Mouse (Mus musculus): ENCODE results near the gene Rfx6. TPM values are rescaled to one million over a fixed set of nuclear protein-coding genes. Genes with fewer than 3 reads are reported as not detected.
A peak's percentile ranks its signal among the peaks of the same experiment; 100 is the strongest.

Rfx6 gene
- not detected in 2 replicates for polyA plus RNA-seq (2016; fragmentation: Nextera tagmentation; extraction: Ambion mirVana)

DNA sequence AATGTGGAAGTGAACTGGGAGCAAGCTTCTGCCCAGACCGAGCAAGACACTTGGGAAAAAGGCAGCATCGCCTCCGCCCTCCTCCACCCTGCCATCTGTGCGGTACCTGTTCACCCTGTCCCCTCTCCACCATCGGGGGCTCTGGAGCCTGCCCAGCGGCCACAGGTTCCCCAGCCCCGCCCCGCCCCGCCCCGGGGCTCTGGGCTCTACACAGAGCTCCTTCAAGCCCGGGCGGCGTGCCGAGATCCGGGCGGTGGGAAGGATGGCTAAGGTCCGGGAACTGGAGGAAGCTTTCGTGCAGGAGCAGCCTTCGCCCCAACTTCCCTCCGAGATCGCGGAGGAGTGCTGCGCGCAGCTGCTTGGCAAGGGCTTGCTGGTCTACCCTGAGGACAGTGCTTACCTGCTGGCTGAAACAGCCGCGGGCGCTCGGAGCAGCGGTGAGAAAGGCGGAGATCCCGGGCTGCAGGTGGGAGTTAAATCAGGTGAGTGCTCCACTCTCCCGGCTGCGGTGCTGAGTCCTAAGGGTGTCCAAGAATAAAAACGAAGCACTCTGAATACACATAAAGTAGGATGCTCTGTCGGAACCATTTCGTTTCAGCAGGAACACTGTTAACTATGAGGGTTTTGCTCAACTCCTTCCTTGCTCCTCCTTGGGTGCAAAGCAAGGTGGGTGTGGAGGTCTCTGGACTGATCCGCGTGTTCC, at the start of gene Rfx6:
Rfx6 (plus strand) TSS at position 209 of the 703 bp plus-strand sequence.
- peaks cover 31% of the 10 kb centered on the region for H3K27me3 ChIP-seq
- WGBS = under 1% methylated on average over 38 of the region's 38 CpGs
- H3K4me2 ChIP-seq (replicated peaks) = peak within 1 kb of the TSS; percentile 95
- ATAC-seq (ENCODE audit: low FRiP score) = peak; percentile 84
- peak within 1 kb of the TSS; percentile 54 for H3K9ac ChIP-seq
- no peak within 1 kb of the TSS for H3K27ac ChIP-seq
- no peaks in the 10 kb centered on the region for H3K36me3 ChIP-seq
- peak within 1 kb of the TSS; percentile 44 for H3K4me3 ChIP-seq
- peaks cover 10% of the 10 kb centered on the region for H3K4me1 ChIP-seq
- no peaks in the 10 kb centered on the region for H3K9me3 ChIP-seq (replicated peaks)

GRCm38 (mm10) chr10:51631411-51632136, 46.0 kb upstream of the Rfx6 start, which contains the start of gene Gprc6a:
Gene Gprc6a, minus strand, starts transcription at chr10:51631461.
- Histone ChIP-seq H3K4me3 (no peak within 1 kb of the TSS), H3K4me2 (replicated peaks) (no peak within 1 kb of the TSS), H3K9me3 (replicated peaks) (no peaks in the 10 kb centered on the region), H3K9ac (no peak within 1 kb of the TSS), H3K4me1 (no peaks in the 10 kb centered on the region), H3K27me3 (no peaks in the 10 kb centered on the region), H3K36me3 (no peaks in the 10 kb centered on the region), H3K27ac (no peak within 1 kb of the TSS)
- 81% methylated on average over 8 of the region's 8 CpGs for WGBS
- ATAC-seq (ENCODE audit: low FRiP score) = no peak

GRCm38 (mm10) chr10:51649506-51650221, 27.9 kb upstream of the Rfx6 start:
- no peaks in the 10 kb centered on the region for H3K36me3 ChIP-seq

DNA sequence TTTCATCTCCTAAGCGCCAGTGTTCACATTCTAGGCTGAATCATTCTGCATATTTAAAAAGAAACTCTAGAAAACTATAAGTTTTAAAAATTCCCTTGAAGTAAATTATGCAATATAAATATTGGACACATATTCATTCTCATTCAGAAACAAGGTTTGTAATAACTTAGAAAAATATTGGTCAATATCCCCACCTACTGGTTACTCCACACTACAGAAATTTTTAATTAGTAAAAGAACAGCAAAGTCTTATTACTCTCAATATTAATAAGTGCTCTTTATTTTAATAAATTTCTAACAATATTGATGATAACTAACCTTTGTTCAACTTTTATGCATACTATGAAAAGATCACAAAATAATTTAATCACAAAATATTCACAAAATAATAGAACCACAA, 20.2 kb upstream of the Rfx6 start:
- Histone ChIP-seq H3K4me1 (no peaks in the 10 kb centered on the region), H3K9ac (no peak overlapping the region), H3K27ac (no peak overlapping the region), H3K4me2 (replicated peaks) (no peak overlapping the region), H3K4me3 (no peak overlapping the region), H3K27me3 (no peaks in the 10 kb centered on the region), H3K36me3 (no peaks in the 10 kb centered on the region), H3K9me3 (replicated peaks) (no peaks in the 10 kb centered on the region)
- 73% methylated on average over 1 of the region's 1 CpGs for whole genome bisulfite sequencing
- ATAC-seq (ENCODE audit: low FRiP score) = no peak

More at GRCm38 (mm10) chr10:51649506-51650221, 27.9 kb upstream of the Rfx6 start:
- Histone ChIP-seq H3K9ac (no peak overlapping the region), H3K27ac (no peak overlapping the region), H3K27me3 (no peaks in the 10 kb centered on the region), H3K4me1 (no peaks in the 10 kb centered on the region), H3K4me3 (no peak overlapping the region), H3K9me3 (replicated peaks) (no peaks in the 10 kb centered on the region), H3K4me2 (replicated peaks) (no peak overlapping the region)
- ATAC-seq (ENCODE audit: low FRiP score) = no peak
- WGBS = 62% methylated on average over 3 of the region's 3 CpGs

DNA sequence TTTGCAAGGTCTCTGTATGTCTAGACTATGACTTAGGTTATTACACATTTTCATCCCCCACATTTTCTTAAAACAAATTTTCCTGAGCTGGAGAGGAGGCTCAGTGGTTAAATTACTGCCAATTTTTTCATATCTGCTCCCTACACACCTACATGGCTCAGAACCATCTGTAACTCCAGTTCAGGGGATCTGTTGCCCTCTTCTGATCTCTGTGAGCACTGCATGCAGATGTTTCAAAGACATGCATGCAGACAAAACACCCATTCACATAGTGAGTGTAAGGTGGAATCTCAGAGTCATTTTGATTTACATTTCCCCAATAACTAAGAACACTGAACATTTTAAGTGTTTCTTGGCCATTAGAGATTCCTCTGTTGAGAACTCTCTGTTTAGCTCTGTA, 8.2 kb upstream of the Rfx6 start:
- Histone ChIP-seq H3K4me2 (replicated peaks) (no peak overlapping the region), H3K27ac (no peak overlapping the region), H3K9ac (no peak overlapping the region), H3K4me3 (no peak overlapping the region), H3K9me3 (replicated peaks) (no peaks in the 10 kb centered on the region), H3K36me3 (no peaks in the 10 kb centered on the region), H3K27me3 (no peaks in the 10 kb centered on the region), H3K4me1 (no peaks in the 10 kb centered on the region)
- ATAC-seq (ENCODE audit: low FRiP score) = no peak

GRCm38 (mm10) chr10:51671583-51671982, 6.0 kb upstream of the Rfx6 start:
- Histone ChIP-seq H3K27me3 (peaks cover 10% of the 10 kb centered on the region), H3K4me1 (no peaks in the 10 kb centered on the region), H3K4me2 (replicated peaks) (no peak overlapping the region), H3K27ac (no peak overlapping the region), H3K9ac (no peak overlapping the region), H3K36me3 (no peaks in the 10 kb centered on the region), H3K9me3 (replicated peaks) (no peaks in the 10 kb centered on the region), H3K4me3 (no peak overlapping the region)
- no peak for ATAC-seq (ENCODE audit: low FRiP score)
- 87% methylated on average over 4 of the region's 4 CpGs for WGBS

DNA sequence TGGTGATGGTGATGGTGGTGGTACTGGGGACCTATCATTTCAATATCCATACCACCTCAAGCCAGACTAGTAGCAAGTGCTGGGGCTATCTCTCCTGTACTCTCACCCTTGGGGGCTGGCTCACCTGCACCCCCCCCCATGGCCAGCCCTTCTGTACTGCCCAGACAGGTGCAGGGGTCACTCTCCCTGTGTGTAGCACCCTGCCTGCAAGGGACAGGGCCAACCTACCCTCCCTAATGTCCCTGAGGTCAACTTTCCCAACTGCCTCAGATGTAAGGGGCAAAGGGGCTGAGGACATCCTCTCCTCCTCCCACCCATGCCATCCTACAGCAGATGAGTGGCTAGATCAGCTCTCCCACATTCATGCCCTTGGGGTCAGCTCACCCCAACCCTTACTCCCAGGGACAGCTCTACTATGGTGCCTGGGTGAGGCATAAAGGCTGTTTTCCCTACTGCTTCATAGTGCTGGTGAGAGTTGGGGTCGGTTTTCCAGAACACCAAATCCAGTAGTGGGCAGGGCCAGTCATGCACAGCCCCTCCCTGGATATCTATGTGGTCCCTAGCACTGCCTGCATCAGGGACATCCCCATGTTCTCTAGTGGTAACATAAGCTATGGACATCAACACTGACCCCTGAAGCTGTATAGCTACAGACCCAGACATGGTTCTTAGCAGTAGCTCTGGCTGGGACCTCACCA, 5.3 kb upstream of the Rfx6 start:
- ATAC-seq (ENCODE audit: low FRiP score) = 0 out of 2 replicates have a peak, but pooled peaks have one; percentile 30

DNA sequence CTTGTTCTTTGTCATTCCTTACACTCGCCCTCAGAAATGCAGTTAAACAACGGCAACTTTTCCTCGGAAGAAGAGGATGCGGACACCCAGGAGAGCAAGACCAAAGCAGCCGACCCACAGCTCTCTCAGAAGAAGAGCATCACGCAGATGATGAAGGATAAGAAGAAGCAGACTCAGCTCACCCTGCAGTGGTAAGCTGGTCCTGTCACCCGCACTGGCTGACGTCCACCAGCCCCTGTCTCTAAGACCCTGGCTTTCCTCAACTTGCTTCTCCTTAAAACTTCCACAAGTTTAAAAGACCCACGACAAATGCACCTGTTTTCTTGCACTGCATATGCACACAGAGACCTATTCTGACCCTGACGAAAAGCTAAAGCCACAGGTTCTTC, 689 bp downstream of the Rfx6 start:
- H3K9me3 ChIP-seq (replicated peaks) = no peaks in the 10 kb centered on the region
- H3K4me1 ChIP-seq = peaks cover 10% of the 10 kb centered on the region
- H3K9ac ChIP-seq = no peak overlapping the region; the same call in 1 of the 2 replicates
- no peaks in the 10 kb centered on the region for H3K36me3 ChIP-seq
- 6% methylated on average over 10 of the region's 10 CpGs for WGBS
- H3K4me3 ChIP-seq = peak overlapping the region; percentile 44
- ATAC-seq (ENCODE audit: low FRiP score) = no peak
- H3K4me2 ChIP-seq (replicated peaks) = peak overlapping the region; percentile 95
- H3K27ac ChIP-seq = no peak overlapping the region
- H3K27me3 ChIP-seq = peaks cover 31% of the 10 kb centered on the region

More for the DNA sequence above, 5.3 kb upstream of the Rfx6 start:
- H3K27me3 ChIP-seq = peaks cover 17% of the 10 kb centered on the region
- H3K9ac ChIP-seq = no peak overlapping the region
- no peak overlapping the region for H3K4me2 ChIP-seq (replicated peaks)
- no peaks in the 10 kb centered on the region for H3K36me3 ChIP-seq
- H3K4me3 ChIP-seq = no peak overlapping the region
- no peaks in the 10 kb centered on the region for H3K9me3 ChIP-seq (replicated peaks)
- WGBS = 45% methylated on average over 1 of the region's 1 CpGs
- H3K4me1 ChIP-seq = no peaks in the 10 kb centered on the region
- no peak overlapping the region for H3K27ac ChIP-seq

- Histone ChIP-seq H3K9me3 (replicated peaks) (no peaks in the 10 kb centered on the region), H3K4me2 (replicated peaks) (no peak overlapping the region), H3K36me3 (no peaks in the 10 kb centered on the region), H3K9ac (no peak overlapping the region), H3K27ac (no peak overlapping the region), H3K4me1 (no peaks in the 10 kb centered on the region), H3K27me3 (no peaks in the 10 kb centered on the region), H3K4me3 (no peak overlapping the region)
- WGBS = 36% methylated on average over 3 of the region's 3 CpGs
- no peak for ATAC-seq (ENCODE audit: low FRiP score)
Measured at GRCm38 (mm10) chr10:51720904-51721303, 43.3 kb downstream of the Rfx6 start.

DNA sequence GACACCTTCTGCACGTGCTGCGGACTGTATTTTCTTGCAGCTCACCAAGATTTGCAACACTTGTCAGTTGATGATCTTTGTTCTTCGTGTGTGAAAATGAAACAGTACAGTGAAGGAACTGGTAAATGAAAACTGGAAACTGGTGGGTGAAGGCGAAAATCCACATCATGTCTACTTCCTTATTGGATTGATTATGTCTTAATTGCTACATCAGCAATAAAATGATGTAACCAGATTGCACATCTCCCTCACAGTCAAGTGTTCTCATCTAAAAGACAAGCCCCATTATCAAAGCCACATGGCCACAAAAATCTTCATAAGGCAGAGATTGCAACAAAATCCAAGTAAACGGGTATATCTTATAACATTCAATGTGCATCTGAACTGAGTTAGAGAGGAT, 83.9 kb downstream of the Rfx6 start:
- no peaks in the 10 kb centered on the region for H3K9me3 ChIP-seq (replicated peaks)
- no peak overlapping the region for H3K9ac ChIP-seq
- no peaks in the 10 kb centered on the region for H3K4me1 ChIP-seq
- no peak overlapping the region for H3K4me2 ChIP-seq (replicated peaks)
- no peak overlapping the region for H3K4me3 ChIP-seq
- H3K27me3 ChIP-seq = no peaks in the 10 kb centered on the region
- no peak for ATAC-seq (ENCODE audit: low FRiP score)
- no peaks in the 10 kb centered on the region for H3K36me3 ChIP-seq
- no peak overlapping the region for H3K27ac ChIP-seq
- WGBS = 89% methylated on average over 5 of the region's 5 CpGs

GRCm38 (mm10) chr10:51763241-51763640, 85.7 kb downstream of the Rfx6 start:
- Histone ChIP-seq H3K4me2 (replicated peaks) (no peak overlapping the region), H3K9ac (no peak overlapping the region), H3K27me3 (no peaks in the 10 kb centered on the region), H3K9me3 (replicated peaks) (no peaks in the 10 kb centered on the region), H3K27ac (no peak overlapping the region), H3K4me3 (no peak overlapping the region), H3K4me1 (no peaks in the 10 kb centered on the region), H3K36me3 (no peaks in the 10 kb centered on the region)
- 71% methylated on average over 2 of the region's 2 CpGs for WGBS
- no peak for ATAC-seq (ENCODE audit: low FRiP score)

- Histone ChIP-seq H3K27me3 (no peaks in the 10 kb centered on the region), H3K4me3 (no peak overlapping the region), H3K36me3 (no peaks in the 10 kb centered on the region), H3K9ac (no peak overlapping the region), H3K4me1 (no peaks in the 10 kb centered on the region), H3K9me3 (replicated peaks) (no peaks in the 10 kb centered on the region), H3K4me2 (replicated peaks) (no peak overlapping the region), H3K27ac (no peak overlapping the region)
- 45% methylated on average over 5 of the region's 5 CpGs for WGBS
- ATAC-seq (ENCODE audit: low FRiP score) = no peak
Measured at GRCm38 (mm10) chr10:51768445-51768844, 90.9 kb downstream of the Rfx6 start.
